Mouse (Mus musculus): ENCODE data around the gene Herc4.

DNA sequence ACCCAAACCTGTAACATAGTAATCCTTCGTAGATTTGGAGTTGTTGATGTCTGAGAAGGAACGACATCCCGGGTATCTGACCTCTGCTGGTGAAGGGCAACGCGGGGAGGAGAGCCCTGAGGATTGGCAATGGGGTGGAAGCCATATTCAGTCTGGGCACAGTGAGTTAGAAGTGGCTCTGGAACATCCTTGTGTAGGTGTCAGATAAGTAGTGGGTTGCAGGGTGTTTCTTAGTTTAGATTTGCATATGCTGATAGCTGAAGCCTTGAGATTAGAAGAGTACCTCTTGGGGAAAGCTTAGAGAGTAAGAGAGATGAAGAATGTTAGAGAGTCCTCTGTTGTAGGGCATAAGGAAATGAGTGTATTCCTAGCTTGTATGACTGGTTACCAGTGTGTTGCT lies 29.3 kb downstream of the Herc4 start:
- peak; percentile 80 for TF ChIP-seq GATA1 (IDR thresholded peaks at IDR 0.05; ENCODE audit: low read length)
- peak; percentile 60 for TF ChIP-seq TAL1 (IDR thresholded peaks at IDR 0.05; ENCODE audit: low read length)

Data from erythroblast, embryonic 14.5 days (primary cell).